Comparison of ENCODE assay signal across 8 mouse cellular contexts in the genomic region with DNA sequence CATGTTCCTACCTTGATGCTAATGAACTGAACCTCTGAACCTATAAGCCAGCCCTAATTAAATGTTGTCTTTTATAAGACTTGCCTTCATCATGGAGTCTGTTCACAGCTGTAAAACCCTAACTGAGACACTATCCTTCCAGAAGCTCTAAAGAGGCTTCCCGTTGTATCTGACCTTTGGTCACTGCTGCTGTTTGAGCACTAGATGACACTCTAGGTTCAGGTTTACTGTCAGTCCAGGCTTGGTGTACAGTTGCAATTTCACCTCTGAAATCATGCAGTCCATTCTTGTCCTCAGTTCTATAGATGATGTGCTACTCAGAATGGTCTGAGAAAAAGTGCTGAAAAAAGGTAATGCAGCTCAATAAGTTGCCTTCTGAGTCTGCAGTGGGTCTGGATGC.
DNase-seq lines count a peak whose midpoint lies in the region; ATAC-seq lines count a peak whose summit lies in the region.

No protein-coding gene starts in this region.

- intact Hi-C loops in gastrocnemius, postnatal 14 days (cut with DNase I; ENCODE audit: low total_unique reads), result loop anchor here (5.0 kb wide), 1 partner anchor 338 kb away; no protein-coding TSS in a partner anchor

- peak; percentile 76 for ATAC-seq in frontal cortex, adult (ENCODE audit: low TSS enrichment)

- no peak for DNase-seq in frontal cortex, postnatal 25 days (ENCODE audit: low spot score in 2 of 2)
- peak; percentile 13 for DNase-seq in 3134 (ENCODE audit: extremely low read depth, insufficient read length, low spot score)
- DNase-seq in T-cell, adult 2 months (ENCODE audit: low spot score), result peak; percentile 28
- peak; percentile 42 to 65 for DNase-seq in kidney, postnatal 36 days
- DNase-seq in ovary, postnatal 36 days (ENCODE audit: low spot score), result no peak
- DNase-seq in thymus, postnatal 10 days (ENCODE audit: low spot score in 2 of 2), result no peak
- no peak for DNase-seq in gastrocnemius, postnatal 14 days

Comparison
In these comparisons a context has a peak if more than half of its experiments do, and no peak if none do; other contexts are left out.
1. DNase-seq: peak in 3134 (single experiment), T-cell, adult 2 months (single experiment) and kidney, postnatal 36 days (2 of 2); none in frontal cortex, postnatal 25 days (0 of 2), ovary, postnatal 36 days (single experiment), thymus, postnatal 10 days (0 of 2) and gastrocnemius, postnatal 14 days (single experiment).